Mouse (Mus musculus) stomach, postnatal 0 days (tissue): ENCODE results near the gene Cdh4.

Source experiments
- CTCF ChIP-seq: IDR thresholded peaks from 2 replicates; pipeline ENCODE4 v1.5.1; 2016; ENCODE audit warnings: antibody characterized with exemption, low read depth, mild to moderate bottlenecking, moderate library complexity
- EP300 ChIP-seq: optimal IDR thresholded peaks from 2 replicates; pipeline ENCODE3; 2016; ENCODE audit warnings: antibody characterized with exemption

GRCm38 (mm10) chr2:179875147-179875546 lies 432.9 kb downstream of the Cdh4 start:
- TF ChIP-seq CTCF (peak; percentile 92), EP300 (no peak)
